Mouse (Mus musculus) Patski (cell line): ENCODE measurements at regions not wholly inside any gene's neighbourhood (a gene's known extent, or its start where the extent isn't known, plus 50 kb on each side); places are given as distances from the start of the nearest gene placed in this dataset.

Experiments
- ATAC-seq: fragments of 100-300 bp; one replicate; pipeline ENCODE4 v1.8.0; 2021
- CTCF ChIA-PET: fragments of 350-600 bp; sonication (Branson Sonifier 250); formaldehyde crosslinking; loops from one replicate; lab custom pipeline; 2022; ENCODE audit warnings: inconsistent platforms; lab: Charles Lee
- POLR2A ChIA-PET: fragments of 350-600 bp; sonication (Branson Sonifier 250); formaldehyde crosslinking; loops from one replicate; lab custom pipeline; 2022; ENCODE audit warnings: antibody characterized with exemption, inconsistent platforms; lab: Charles Lee
- DNase-seq: peaks from one replicate; pipeline ENCODE4 v3.0.0-alpha.2; 2011; ENCODE audit warnings: low read depth, low spot score
- H3K27me3 ChIP-seq: fragments of 371-371 bp; one replicate; pipeline ENCODE4 v1.5.1; 2021
- CTCF ChIP-seq: fragments of 100-300 bp; IDR thresholded peaks from one replicate; pipeline ENCODE4 v1.5.1; 2021
- in situ Hi-C: fragments of 300-500 bp; cut with MboI; formaldehyde crosslinking; loops from 3 replicates; pipeline ENCODE4 v1.11.1; 2018; ENCODE audit warnings: low pct_unique_long_range_greater_than_20kb, mixed read lengths

GRCm38 (mm10) chr11:112839721-112840494, 57.9 kb downstream of the Sox9 start:
- CTCF ChIA-PET = interaction anchor here (1.3 kb wide), 1 partner anchor 24 kb away, joined by 3 read pairs; no protein-coding TSS in a partner anchor
- in situ Hi-C loops = no loop called here
- no peak for TF ChIP-seq CTCF

GRCm38 (mm10) chr11:112840495-112840828, 58.4 kb downstream of the Sox9 start:
- CTCF ChIA-PET = interaction anchor here (1.3 kb wide), 1 partner anchor 23 kb away, joined by 3 read pairs; no protein-coding TSS in a partner anchor
- in situ Hi-C loops = no loop called here
- DNase-seq (no peak), ATAC-seq (no peak)
- H3K27me3 ChIP-seq = no peaks in the 10 kb centered on the region
- POLR2A ChIA-PET = no interaction called here
- TF ChIP-seq CTCF = no peak

More at GRCm38 (mm10) chr11:112839721-112840494, 57.9 kb downstream of the Sox9 start:
- POLR2A ChIA-PET = interaction anchor here (0.6 kb wide), 1 partner anchor 34 kb away, joined by 3 read pairs; no protein-coding TSS in a partner anchor
- ATAC-seq (no peak), DNase-seq (no peak)
- no peaks in the 10 kb centered on the region for H3K27me3 ChIP-seq

GRCm38 (mm10) chr11:112844258-112844901, 62.4 kb downstream of the Sox9 start:
- in situ Hi-C loops = no loop called here
- POLR2A ChIA-PET = no interaction called here
- CTCF ChIA-PET = interaction anchor here (0.9 to 1.4 kb wide), 4 partner anchors 9 to 15 kb away, joined by 3 to 5 read pairs (median 4); no protein-coding TSS in a partner anchor
- TF ChIP-seq CTCF = no peak
- ATAC-seq (no peak), DNase-seq (no peak)
- no peaks in the 10 kb centered on the region for H3K27me3 ChIP-seq

- no peak for TF ChIP-seq CTCF
- in situ Hi-C loops = no loop called here
- CTCF ChIA-PET = no interaction called here
- POLR2A ChIA-PET = no interaction called here
- DNase-seq (no peak), ATAC-seq (no peak)
- no peaks in the 10 kb centered on the region for H3K27me3 ChIP-seq
Measured at GRCm38 (mm10) chr11:112847146-112847545, 65.1 kb downstream of the Sox9 start.

- ChIA-PET CTCF (no interaction called here), POLR2A (interaction anchor here (0.6 kb wide), 1 partner anchor 839 kb away, joined by 3 read pairs; no protein-coding TSS in a partner anchor)
- in situ Hi-C loops = no loop called here
- TF ChIP-seq CTCF = no peak
- ATAC-seq (no peak), DNase-seq (no peak)
- no peaks in the 10 kb centered on the region for H3K27me3 ChIP-seq
Measured at GRCm38 (mm10) chr11:112847851-112848250, 65.8 kb downstream of the Sox9 start.

- ATAC-seq = no peak
- in situ Hi-C loops = loop anchor here (10.0 kb wide), 1 partner anchor 315 kb away; no protein-coding TSS in a partner anchor
- ChIA-PET POLR2A (interaction anchor here (0.6 kb wide), 1 partner anchor 64 kb away, joined by 4 read pairs; no protein-coding TSS in a partner anchor), CTCF (interaction anchor here (1.4 to 1.6 kb wide), 2 partner anchors 14 to 37 kb away, joined by 3 read pairs; no protein-coding TSS in a partner anchor)
- no peak for DNase-seq
- H3K27me3 ChIP-seq = no peaks in the 10 kb centered on the region
- no peak for TF ChIP-seq CTCF
Measured at GRCm38 (mm10) chr11:112849974-112850373, 68.0 kb downstream of the Sox9 start.

- no peak for ATAC-seq
- H3K27me3 ChIP-seq = no peaks in the 10 kb centered on the region
- ChIA-PET POLR2A (interaction anchor here (0.7 kb wide), 1 partner anchor 369 kb away, joined by 4 read pairs; no protein-coding TSS in a partner anchor), CTCF (interaction anchor here (1.4 to 1.6 kb wide), 2 partner anchors 15 to 38 kb away, joined by 3 read pairs; no protein-coding TSS in a partner anchor)
- no peak for DNase-seq
- TF ChIP-seq CTCF = no peak
- in situ Hi-C loops = loop anchor here (10.0 kb wide), 1 partner anchor 314 kb away; no protein-coding TSS in a partner anchor
Measured at GRCm38 (mm10) chr11:112850532-112851272, 68.7 kb downstream of the Sox9 start.

GRCm38 (mm10) chr11:112851321-112851720, 69.3 kb downstream of the Sox9 start:
- no peak for TF ChIP-seq CTCF
- no peaks in the 10 kb centered on the region for H3K27me3 ChIP-seq
- CTCF ChIA-PET = interaction anchor here (1.4 to 1.6 kb wide), 2 partner anchors 15 to 38 kb away, joined by 3 read pairs; no protein-coding TSS in a partner anchor
- ATAC-seq (no peak), DNase-seq (no peak)
- POLR2A ChIA-PET = no interaction called here
- in situ Hi-C loops = loop anchor here (10.0 kb wide), 1 partner anchor 313 kb away; no protein-coding TSS in a partner anchor

GRCm38 (mm10) chr11:112855975-112856374, 74.0 kb downstream of the Sox9 start:
- no peak for DNase-seq
- TF ChIP-seq CTCF = no peak
- ChIA-PET POLR2A (interaction anchor here (1.2 kb wide), 1 partner anchor 74 kb away, joined by 3 read pairs; the partner anchor contains the start of gene Sox9), CTCF (interaction anchor here (0.8 to 1.1 kb wide), 2 partner anchors 12 to 45 kb away, joined by 3 read pairs; no protein-coding TSS in a partner anchor)
- in situ Hi-C loops = loop anchor here (10.0 kb wide), 1 partner anchor 309 kb away; no protein-coding TSS in a partner anchor
- ATAC-seq = no peak
- no peaks in the 10 kb centered on the region for H3K27me3 ChIP-seq
